Mouse (Mus musculus): ENCODE data around the gene Slc2a12. TPM values are rescaled to one million over a fixed set of nuclear protein-coding genes. Genes with fewer than 3 reads are reported as not detected.
A peak's percentile ranks its signal among the peaks of the same experiment; 100 is the strongest.

The Slc2a12 gene
- polyA plus RNA-seq (2015; fragmentation: Nextera tagmentation; extraction: Ambion mirVana) = 2.8 and 4.0 TPM in 2 replicates

GRCm38 (mm10) chr10:22644853-22645491 is at the start of gene Slc2a12:
Gene Slc2a12, plus strand, starts transcription at chr10:22645011.
- Histone ChIP-seq H3K27me3 (no peaks in the 10 kb centered on the region), H3K4me2 (replicated peaks) (peak within 1 kb of the TSS; percentile 76), H3K27ac (replicated peaks) (0 out of 2 replicates have a peak within 1 kb of the TSS, but pooled peaks have one; percentile 16), H3K9me3 (no peaks in the 10 kb centered on the region), H3K4me1 (peaks cover 4% of the 10 kb centered on the region), H3K36me3 (no peaks in the 10 kb centered on the region), H3K9ac (replicated peaks) (peak within 1 kb of the TSS; percentile 34), H3K4me3 (peak within 1 kb of the TSS; percentile 48)
- WGBS = under 1% methylated on average over 40 of the region's 40 CpGs
- peak; percentile 81 for ATAC-seq (replicated peaks)

DNA sequence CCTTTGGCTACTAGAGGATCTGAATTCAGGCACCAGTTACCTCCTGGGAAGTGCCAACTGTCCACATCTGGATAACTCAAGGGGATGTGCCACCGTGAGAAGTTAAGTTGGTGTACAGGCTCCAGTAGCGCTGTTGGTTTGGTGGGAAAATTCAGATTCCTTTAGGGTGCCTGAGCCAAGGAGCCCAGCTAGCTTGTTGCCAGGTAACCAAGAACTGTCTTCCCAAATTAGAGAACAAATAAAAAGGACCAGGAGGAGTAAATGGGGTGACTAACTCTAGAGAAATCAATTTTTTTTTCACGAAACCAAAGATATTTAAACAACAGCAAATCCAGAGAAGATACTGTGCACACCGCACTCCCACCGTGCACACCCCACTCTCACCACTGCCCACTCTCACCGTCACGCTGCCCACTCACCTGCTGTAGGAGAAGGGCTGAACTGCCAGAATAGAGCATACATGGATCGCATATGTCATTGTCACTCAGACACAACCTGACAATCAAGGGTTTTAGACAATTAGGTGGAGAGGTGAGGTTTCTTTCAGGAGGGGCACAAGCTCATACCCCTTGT is 45.8 kb upstream of the Slc2a12 start:
- Histone ChIP-seq H3K27ac (replicated peaks) (no peak overlapping the region), H3K4me1 (no peaks in the 10 kb centered on the region), H3K36me3 (no peaks in the 10 kb centered on the region), H3K9me3 (no peaks in the 10 kb centered on the region), H3K4me3 (no peak overlapping the region), H3K9ac (replicated peaks) (no peak overlapping the region), H3K4me2 (replicated peaks) (no peak overlapping the region), H3K27me3 (no peaks in the 10 kb centered on the region)
- WGBS = 89% methylated on average over 8 of the region's 8 CpGs
- no peak for ATAC-seq (replicated peaks)

DNA sequence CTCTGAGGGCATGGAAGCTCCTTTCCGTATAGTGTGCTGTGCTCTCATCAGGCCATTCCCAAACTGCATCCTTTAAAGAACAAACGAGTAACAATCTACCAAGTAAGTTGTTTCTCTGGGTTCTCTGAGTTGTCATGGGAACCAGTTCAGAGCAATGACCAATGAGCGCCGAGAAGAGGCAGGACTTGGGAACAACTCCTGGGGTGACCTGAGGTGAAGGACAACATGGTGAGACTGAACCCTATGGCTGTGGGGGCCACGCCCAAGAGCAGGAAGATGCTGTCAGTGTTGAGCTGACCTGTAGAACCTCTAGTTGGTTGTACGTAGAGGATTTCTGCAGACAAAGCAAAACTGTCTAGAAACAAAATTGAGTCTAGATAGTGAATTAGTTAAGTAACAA is 43.8 kb upstream of the Slc2a12 start:
- Histone ChIP-seq H3K4me3 (no peak overlapping the region), H3K36me3 (no peaks in the 10 kb centered on the region), H3K27ac (replicated peaks) (no peak overlapping the region), H3K9me3 (no peaks in the 10 kb centered on the region), H3K4me2 (replicated peaks) (no peak overlapping the region), H3K4me1 (no peaks in the 10 kb centered on the region), H3K9ac (replicated peaks) (no peak overlapping the region), H3K27me3 (no peaks in the 10 kb centered on the region)
- ATAC-seq (replicated peaks) = no peak
- WGBS = 92% methylated on average over 6 of the region's 6 CpGs

GRCm38 (mm10) chr10:22604801-22605200 is 40.0 kb upstream of the Slc2a12 start:
- Histone ChIP-seq H3K9me3 (no peaks in the 10 kb centered on the region), H3K4me1 (peaks cover 10% of the 10 kb centered on the region), H3K36me3 (no peaks in the 10 kb centered on the region), H3K4me3 (no peak overlapping the region), H3K4me2 (replicated peaks) (no peak overlapping the region), H3K9ac (replicated peaks) (no peak overlapping the region), H3K27ac (replicated peaks) (no peak overlapping the region), H3K27me3 (no peaks in the 10 kb centered on the region)
- ATAC-seq (replicated peaks) = no peak
- 75% methylated on average over 2 of the region's 2 CpGs for WGBS

DNA sequence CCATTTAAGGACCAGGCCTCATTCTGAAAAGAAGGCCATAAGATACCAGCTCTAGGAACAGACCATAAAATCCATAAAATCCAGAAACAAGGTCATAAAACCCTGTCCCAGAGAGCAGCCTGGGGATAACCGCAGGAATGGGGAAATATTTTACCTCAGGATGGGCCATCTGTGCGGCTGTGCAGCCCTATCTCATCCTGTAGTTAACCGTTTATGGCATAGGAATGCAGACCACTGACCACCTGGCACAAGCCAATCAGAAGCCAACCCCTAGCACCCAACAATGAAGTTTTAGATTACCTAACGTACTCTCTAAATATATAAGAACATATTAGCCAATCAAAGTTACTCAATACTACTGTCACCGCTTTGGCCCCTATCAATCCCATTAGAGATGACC is 36.5 kb upstream of the Slc2a12 start:
- H3K4me3 ChIP-seq = no peak overlapping the region
- no peaks in the 10 kb centered on the region for H3K9me3 ChIP-seq
- H3K27ac ChIP-seq (replicated peaks) = peak overlapping the region; percentile 47; the same call in 1 of the 2 replicates
- no peak overlapping the region for H3K4me2 ChIP-seq (replicated peaks)
- no peak overlapping the region for H3K9ac ChIP-seq (replicated peaks)
- WGBS = 78% methylated on average over 5 of the region's 5 CpGs
- no peaks in the 10 kb centered on the region for H3K27me3 ChIP-seq
- no peaks in the 10 kb centered on the region for H3K36me3 ChIP-seq
- H3K4me1 ChIP-seq = peaks cover 10% of the 10 kb centered on the region
- ATAC-seq (replicated peaks) = 0 out of 2 replicates have a peak, but pooled peaks have one; percentile 28

- ATAC-seq (replicated peaks) = peak; percentile 82
- peak overlapping the region; percentile 27 for H3K4me3 ChIP-seq
- peaks cover 10% of the 10 kb centered on the region for H3K4me1 ChIP-seq
- H3K27ac ChIP-seq (replicated peaks) = peak overlapping the region; percentile 47
- no peaks in the 10 kb centered on the region for H3K27me3 ChIP-seq
- peak overlapping the region; percentile 45 for H3K9ac ChIP-seq (replicated peaks)
- under 1% methylated on average over 11 of the region's 11 CpGs for WGBS
- no peaks in the 10 kb centered on the region for H3K9me3 ChIP-seq
- H3K4me2 ChIP-seq (replicated peaks) = peak overlapping the region; percentile 52
- H3K36me3 ChIP-seq = no peaks in the 10 kb centered on the region
Observed at GRCm38 (mm10) chr10:22608799-22609357, 35.9 kb upstream of the Slc2a12 start.

- Histone ChIP-seq H3K36me3 (no peaks in the 10 kb centered on the region), H3K4me1 (peaks cover 10% of the 10 kb centered on the region), H3K4me3 (no peak overlapping the region), H3K9ac (replicated peaks) (no peak overlapping the region), H3K9me3 (no peaks in the 10 kb centered on the region), H3K4me2 (replicated peaks) (no peak overlapping the region), H3K27ac (replicated peaks) (no peak overlapping the region), H3K27me3 (no peaks in the 10 kb centered on the region)
- no peak for ATAC-seq (replicated peaks)
- 87% methylated on average over 5 of the region's 5 CpGs for WGBS
Observed at GRCm38 (mm10) chr10:22613301-22613700, 31.5 kb upstream of the Slc2a12 start.

DNA sequence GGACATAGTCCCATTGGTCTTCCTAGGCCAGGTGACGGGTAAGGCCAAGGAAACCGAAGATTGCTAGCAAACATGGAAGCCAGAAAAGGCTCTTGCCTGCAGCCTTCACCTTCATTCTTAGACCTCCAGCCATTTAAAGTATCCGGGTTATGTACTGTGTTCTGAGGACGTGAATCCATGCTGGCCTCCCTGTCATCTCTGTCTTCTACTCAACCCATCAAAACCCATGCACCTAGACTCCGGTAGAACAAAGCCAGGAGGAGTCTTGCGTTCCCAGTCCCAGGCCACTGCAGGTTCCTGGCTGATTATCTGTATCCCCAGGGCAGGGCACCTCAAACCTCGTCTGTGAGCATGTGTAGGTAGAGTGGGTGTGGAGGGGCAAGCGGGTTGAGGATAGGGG is 30.3 kb upstream of the Slc2a12 start:
- WGBS = 92% methylated on average over 8 of the region's 8 CpGs

DNA sequence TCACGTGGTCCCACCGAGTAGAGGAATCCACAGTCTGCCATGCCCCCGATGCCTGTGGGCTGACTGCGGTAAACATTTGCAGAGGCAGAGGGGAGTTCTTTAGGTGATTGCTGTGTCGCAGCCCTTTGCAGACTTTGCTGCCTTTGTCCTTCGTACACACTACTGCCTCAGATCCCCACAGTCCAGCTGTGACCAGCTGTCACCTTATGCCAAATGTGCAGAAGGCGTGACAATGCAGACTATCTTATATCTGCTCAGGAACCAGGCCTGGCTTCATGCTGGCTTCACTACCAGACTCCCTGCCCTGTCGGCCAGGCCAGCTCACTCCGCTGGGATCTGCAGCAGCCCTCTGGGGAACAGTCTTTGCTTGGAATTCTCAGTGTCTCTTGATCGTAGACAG is 29.5 kb upstream of the Slc2a12 start:
- Histone ChIP-seq H3K36me3 (no peaks in the 10 kb centered on the region), H3K9me3 (no peaks in the 10 kb centered on the region), H3K27me3 (no peaks in the 10 kb centered on the region), H3K4me2 (replicated peaks) (no peak overlapping the region), H3K4me3 (no peak overlapping the region), H3K9ac (replicated peaks) (no peak overlapping the region), H3K4me1 (no peaks in the 10 kb centered on the region), H3K27ac (replicated peaks) (no peak overlapping the region)
- no peak for ATAC-seq (replicated peaks)
- 58% methylated on average over 10 of the region's 10 CpGs for WGBS

More for the DNA sequence above, 30.3 kb upstream of the Slc2a12 start:
- H3K9ac ChIP-seq (replicated peaks) = no peak overlapping the region
- ATAC-seq (replicated peaks) = 0 out of 2 replicates have a peak, but pooled peaks have one; percentile 29
- H3K4me3 ChIP-seq = no peak overlapping the region
- H3K4me1 ChIP-seq = no peaks in the 10 kb centered on the region
- no peaks in the 10 kb centered on the region for H3K27me3 ChIP-seq
- H3K4me2 ChIP-seq (replicated peaks) = no peak overlapping the region
- no peaks in the 10 kb centered on the region for H3K9me3 ChIP-seq
- no peaks in the 10 kb centered on the region for H3K36me3 ChIP-seq
- no peak overlapping the region for H3K27ac ChIP-seq (replicated peaks)

DNA sequence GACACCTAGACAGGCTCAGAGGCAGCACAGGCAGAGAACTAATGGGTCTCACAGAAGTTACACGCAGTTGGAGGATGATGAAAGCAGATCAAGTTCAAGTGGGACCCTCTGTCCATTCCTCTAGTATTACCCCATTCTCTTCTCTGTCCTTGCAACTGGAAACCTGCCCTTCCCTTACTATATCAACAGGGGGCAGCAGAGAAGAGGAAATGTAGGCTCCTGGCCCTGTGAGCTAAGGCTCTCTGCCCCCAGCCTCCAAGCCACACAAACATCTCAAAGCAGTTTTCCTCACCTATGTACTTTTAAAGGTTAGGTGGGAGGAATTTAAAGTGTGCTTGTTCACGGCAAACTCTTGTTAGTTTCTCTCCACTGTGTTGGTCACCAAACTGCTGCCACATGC is 26.0 kb upstream of the Slc2a12 start:
- no peaks in the 10 kb centered on the region for H3K9me3 ChIP-seq
- ATAC-seq (replicated peaks) = no peak
- 74% methylated on average over 2 of the region's 2 CpGs for WGBS
- H3K4me2 ChIP-seq (replicated peaks) = no peak overlapping the region
- H3K4me1 ChIP-seq = no peaks in the 10 kb centered on the region
- no peaks in the 10 kb centered on the region for H3K27me3 ChIP-seq
- no peak overlapping the region for H3K9ac ChIP-seq (replicated peaks)
- H3K36me3 ChIP-seq = no peaks in the 10 kb centered on the region
- H3K4me3 ChIP-seq = no peak overlapping the region
- H3K27ac ChIP-seq (replicated peaks) = no peak overlapping the region

- H3K36me3 ChIP-seq = no peaks in the 10 kb centered on the region
- no peak overlapping the region for H3K4me2 ChIP-seq (replicated peaks)
- no peak overlapping the region for H3K27ac ChIP-seq (replicated peaks)
- WGBS = 67% methylated on average over 1 of the region's 1 CpGs
- no peak overlapping the region for H3K9ac ChIP-seq (replicated peaks)
- H3K27me3 ChIP-seq = no peaks in the 10 kb centered on the region
- H3K4me3 ChIP-seq = no peak overlapping the region
- no peaks in the 10 kb centered on the region for H3K9me3 ChIP-seq
- no peak for ATAC-seq (replicated peaks)
- H3K4me1 ChIP-seq = no peaks in the 10 kb centered on the region
Observed at GRCm38 (mm10) chr10:22628832-22629231, 16.0 kb upstream of the Slc2a12 start.

GRCm38 (mm10) chr10:22631103-22631502 is 13.7 kb upstream of the Slc2a12 start:
- no peak for ATAC-seq (replicated peaks)
- no peaks in the 10 kb centered on the region for H3K9me3 ChIP-seq
- H3K4me1 ChIP-seq = no peaks in the 10 kb centered on the region
- H3K4me2 ChIP-seq (replicated peaks) = no peak overlapping the region
- H3K9ac ChIP-seq (replicated peaks) = no peak overlapping the region
- no peaks in the 10 kb centered on the region for H3K27me3 ChIP-seq
- WGBS = 89% methylated on average over 4 of the region's 4 CpGs
- H3K4me3 ChIP-seq = no peak overlapping the region
- no peaks in the 10 kb centered on the region for H3K36me3 ChIP-seq
- H3K27ac ChIP-seq (replicated peaks) = no peak overlapping the region

Measured in forebrain, embryonic 15.5 days (tissue).